Mouse (Mus musculus) thymus, adult 2 months (tissue): ENCODE measurements around the gene Limk2.

Experiments used
- CTCF ChIP-seq: fragments of 200-500 bp; IDR thresholded peaks from 2 replicates; pipeline ENCODE4 v1.5.1; 2012; ENCODE audit warnings: mild to moderate bottlenecking, control low read depth, low read length, moderate library complexity, borderline replicate concordance; ENCODE audit not compliant: control insufficient read depth, poor library complexity, insufficient read depth; ENCODE audit errors: extremely low read depth
- POLR2A ChIP-seq: fragments of 200-500 bp; IDR thresholded peaks from 2 replicates; pipeline ENCODE4 v1.6.1; 2012; ENCODE audit warnings: mild to moderate bottlenecking, low read length, control low read depth, moderate library complexity; ENCODE audit not compliant: control insufficient read depth, poor library complexity, insufficient read depth; ENCODE audit errors: extremely low read depth

DNA sequence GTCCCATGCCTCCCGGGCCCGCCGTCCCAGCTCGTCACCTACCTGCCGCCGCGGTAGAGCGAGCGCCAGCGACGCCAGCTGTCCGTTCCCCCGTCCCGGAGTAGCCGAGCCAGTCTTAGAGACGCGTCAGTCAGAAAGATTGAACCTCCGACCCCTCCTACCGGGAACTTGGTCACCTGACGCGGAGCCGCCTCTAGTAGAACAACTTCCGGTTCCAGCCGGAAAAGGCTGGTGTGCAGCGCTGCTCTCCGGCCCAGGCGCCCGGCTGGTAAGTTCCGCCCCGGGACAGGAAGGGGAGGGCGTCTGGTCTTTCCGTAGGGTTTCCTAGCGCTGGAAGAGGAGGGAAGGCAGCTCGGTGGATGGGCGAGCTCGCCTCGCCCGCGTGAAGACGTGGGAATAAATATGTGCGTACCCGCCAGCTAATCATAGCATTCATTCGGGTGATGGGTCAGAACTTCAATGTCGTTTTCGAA lies 43.2 kb upstream of the Limk2 start, which contains the start of gene Rnf185:
- peak; percentile 60; the same call in 1 of the 2 replicates for TF ChIP-seq CTCF
- TF ChIP-seq POLR2A: peak; percentile 66; the same call in 1 of the 2 replicates
